Mouse (Mus musculus): ENCODE results near the gene Klk15.
"Not testable (repeated sequence)": the region's sequence is repeated elsewhere in the genome, so short reads cannot be mapped to it uniquely, and the experiment has no call there.

Klk15 gene

GRCm38 (mm10) chr7:43975761-43976160, 42.2 kb downstream of the Klk15 start, which contains the start of gene Klk1b9:
Gene Klk1b9 (plus strand): TSS chr7:43976061.
- in situ Hi-C loops (cut with MboI, MseI), result not testable (repeated sequence)

- in situ Hi-C loops (cut with MboI, MseI), result no loop called here
Measured at GRCm38 (mm10) chr7:43985657-43986056, 52.1 kb downstream of the Klk15 start.

Data from T-helper 17 cell (primary cell).